Mouse (Mus musculus): ENCODE data around the gene Ahnak.

DNA sequence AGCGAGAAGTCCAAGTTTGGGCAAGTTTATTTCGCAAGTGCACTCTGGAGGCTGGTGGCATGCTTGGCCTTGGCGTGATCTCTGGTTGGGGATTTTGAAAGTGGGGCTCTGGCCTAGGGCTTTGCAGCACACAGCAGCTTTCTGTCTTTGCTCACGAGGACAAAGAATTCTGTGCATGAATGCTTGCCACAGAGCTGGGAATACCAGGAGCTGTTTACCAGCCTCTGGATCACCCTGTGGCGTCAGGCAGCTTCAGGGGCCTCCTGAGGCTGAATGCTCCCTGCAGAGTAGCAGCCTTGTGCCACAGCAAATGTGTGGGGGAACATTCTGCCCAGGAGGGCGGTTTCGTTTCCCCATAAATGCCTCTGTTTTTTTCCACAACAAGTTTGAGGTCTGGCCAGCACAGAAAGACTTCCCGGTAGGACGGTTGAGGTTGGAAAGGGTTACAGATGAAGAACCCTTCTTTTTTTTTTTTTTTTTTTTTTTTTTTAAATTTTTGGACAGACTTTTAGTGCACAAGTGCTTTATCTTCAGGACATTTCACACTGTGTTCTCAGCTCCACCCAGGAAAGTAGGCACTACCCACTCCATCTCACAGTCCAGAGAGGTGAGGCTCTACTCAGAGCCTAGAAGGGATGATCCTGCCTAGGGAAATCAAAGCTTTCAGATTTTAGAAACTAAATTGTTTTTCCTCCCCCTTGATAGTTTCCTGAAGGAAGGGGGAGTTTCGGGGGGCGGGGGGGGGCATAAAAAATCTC, 34.1 kb downstream of the Ahnak start:
- TF ChIP-seq CTCF (IDR thresholded peaks at IDR 0.05; ENCODE audit: low read depth, low read length) (no peak), POLR2A (IDR thresholded peaks at IDR 0.05; ENCODE audit: extremely low read depth, insufficient read depth, low read length) (no peak)
